Mouse (Mus musculus) G1E (cell line): ENCODE results near the gene Rbbp8nl.

Experiments used
- CTCF ChIP-seq: IDR thresholded peaks from 2 replicates; pipeline ENCODE4 v1.5.1; 2012; ENCODE audit warnings: low read depth, low read length, inconsistent platforms, mixed read lengths
- GATA1 ChIP-seq: IDR thresholded peaks from 2 replicates; pipeline ENCODE4 v1.6.1; 2012; ENCODE audit warnings: borderline replicate concordance, low read length, inconsistent platforms, mixed read lengths

DNA sequence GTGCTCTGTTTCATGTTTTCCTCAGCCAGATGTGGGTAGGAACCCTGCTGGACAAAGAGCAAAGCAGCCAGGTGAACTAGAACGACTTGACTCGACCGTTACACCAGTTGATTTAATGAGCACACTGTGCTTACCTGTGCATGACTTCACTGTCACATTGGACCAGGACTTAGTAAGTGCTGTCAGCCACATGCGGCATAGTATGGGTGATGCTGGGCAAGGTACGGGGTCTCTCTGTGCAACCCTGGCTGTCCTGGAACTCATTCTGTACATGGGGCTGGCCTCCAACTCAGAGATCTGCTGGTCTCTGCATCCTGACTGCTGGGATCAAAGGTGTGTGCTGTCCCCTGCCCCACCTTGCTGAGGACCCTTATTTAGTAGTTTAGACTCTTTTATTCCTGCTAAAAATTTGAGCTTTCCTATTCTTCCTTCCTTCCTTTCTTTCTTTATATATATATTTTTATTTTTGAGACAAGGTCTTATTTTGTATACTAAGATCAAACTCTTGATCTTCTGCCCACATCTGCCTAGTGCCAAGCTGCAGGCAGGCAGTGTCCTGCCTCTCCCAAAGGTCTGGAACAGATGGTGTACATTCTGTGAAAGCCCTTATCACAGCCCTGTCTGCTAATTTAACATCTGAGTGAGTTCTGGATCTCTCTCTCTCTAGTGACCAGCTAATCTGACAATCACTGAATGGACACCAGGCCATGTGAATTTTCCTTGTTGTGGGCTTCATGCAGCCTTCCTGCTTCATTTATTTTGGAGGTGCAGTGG lies 35.1 kb downstream of the Rbbp8nl start:
- TF ChIP-seq CTCF = no peak
- TF ChIP-seq GATA1 = no peak
